Mouse (Mus musculus) small intestine, adult 2 months (tissue): Measurements from ENCODE around the gene 1520401A03Rik.

Source experiments
- CTCF ChIP-seq: fragments of 200-500 bp; IDR thresholded peaks from 2 replicates; pipeline ENCODE4 v1.5.1; 2012; ENCODE audit warnings: low read depth, mild to moderate bottlenecking, control low read depth, inconsistent platforms, low read length, moderate library complexity, mixed read lengths; ENCODE audit not compliant: insufficient replicate concordance, insufficient read length; ENCODE audit errors: extremely low read depth
- POLR2A ChIP-seq: fragments of 200-500 bp; IDR thresholded peaks from 2 replicates; pipeline ENCODE4 v1.6.1; 2012; ENCODE audit warnings: low read depth, mild to moderate bottlenecking, control low read depth, inconsistent platforms, low read length, moderate library complexity

DNA sequence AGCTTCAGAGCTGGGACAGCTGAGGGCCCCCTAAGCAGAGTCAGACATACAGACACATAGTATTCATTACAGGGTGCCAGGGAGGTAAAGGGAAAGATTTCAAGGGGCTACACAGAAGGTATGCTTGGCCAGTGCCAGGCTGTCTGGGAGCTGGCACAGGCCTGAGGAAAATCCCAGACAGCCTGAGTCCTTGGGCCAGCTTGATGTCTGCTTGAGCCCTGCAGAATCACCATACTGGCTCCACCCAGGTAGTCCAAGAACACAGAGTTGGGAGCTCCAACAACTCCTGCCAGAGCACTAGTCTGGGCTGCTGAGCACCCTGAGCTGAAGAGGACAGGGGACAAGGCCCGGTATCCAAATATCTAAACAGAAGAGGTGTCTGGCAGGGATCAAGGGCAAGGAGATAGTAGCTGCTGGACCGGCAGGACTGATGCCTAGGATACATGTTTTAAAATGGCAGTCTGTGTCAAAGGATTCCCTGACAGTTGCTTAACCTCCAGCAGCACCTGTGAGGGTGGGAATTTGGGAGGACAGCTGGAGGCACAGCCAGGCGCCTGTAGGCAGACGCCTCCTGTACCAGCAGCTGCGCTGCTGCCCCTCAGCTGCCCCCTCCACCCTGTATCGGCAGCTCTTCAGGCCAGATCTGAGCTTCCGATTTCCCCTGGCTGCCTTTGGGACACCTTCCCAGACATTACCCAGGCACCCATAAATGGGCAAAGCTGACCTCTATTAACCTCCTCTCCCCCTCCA is at the start of gene 1520401A03Rik:
- TF ChIP-seq CTCF (no peak), POLR2A (no peak)
